Mouse (Mus musculus): Measurements from ENCODE around the gene Nmnat3. TPM values are rescaled to one million over a fixed set of nuclear protein-coding genes. Genes with fewer than 3 reads are reported as not detected.

Gene Nmnat3
- total RNA-seq, 1 experiment from 2014 or later = 15.1 TPM

- ATAC-seq (replicated peaks in 1 of 2; ENCODE audit: insufficient read depth in 1 of 2, low FRiP score in 2 of 2, low TSS enrichment in 1 of 2, low read depth in 1 of 2, poor library complexity in 2 of 2, severe bottlenecking in 2 of 2) = no peak
Measured at GRCm38 (mm10) chr9:98339971-98340370, 52.7 kb downstream of the Nmnat3 start.

DNA sequence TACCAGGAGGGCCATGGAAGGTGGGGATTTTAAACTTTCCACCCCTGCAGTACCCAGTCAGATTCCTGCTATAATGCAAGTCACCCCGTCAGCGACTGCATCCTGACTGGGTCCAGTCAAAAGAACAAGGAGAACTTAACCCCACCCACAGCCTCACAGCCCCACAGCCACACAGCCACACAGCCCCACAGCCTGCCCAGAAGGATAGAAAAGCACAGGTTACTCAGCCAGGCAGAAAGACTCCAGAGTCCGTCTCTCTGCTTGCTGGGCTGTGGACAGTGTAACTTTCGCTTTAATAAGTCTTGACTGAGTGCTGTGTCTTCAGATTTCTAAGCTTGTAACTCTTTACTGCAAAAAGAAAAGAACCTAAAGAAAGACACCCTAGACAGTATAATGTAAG lies 53.2 kb downstream of the Nmnat3 start:
- 0 out of 4 replicates have a peak, but pooled peaks of 1 of the 2 experiments have one; percentile 22 for ATAC-seq (replicated peaks in 1 of 2; ENCODE audit: insufficient read depth in 1 of 2, low FRiP score in 2 of 2, low TSS enrichment in 1 of 2, low read depth in 1 of 2, poor library complexity in 2 of 2, severe bottlenecking in 2 of 2)

GRCm38 (mm10) chr9:98345840-98346239 lies 58.6 kb downstream of the Nmnat3 start:
- ATAC-seq (replicated peaks in 1 of 2; ENCODE audit: insufficient read depth in 1 of 2, low FRiP score in 2 of 2, low TSS enrichment in 1 of 2, low read depth in 1 of 2, poor library complexity in 2 of 2, severe bottlenecking in 2 of 2) = no peak

GRCm38 (mm10) chr9:98346240-98346639 lies 59.0 kb downstream of the Nmnat3 start:
- ATAC-seq (replicated peaks in 1 of 2; ENCODE audit: insufficient read depth in 1 of 2, low FRiP score in 2 of 2, low TSS enrichment in 1 of 2, low read depth in 1 of 2, poor library complexity in 2 of 2, severe bottlenecking in 2 of 2) = no peak

- ATAC-seq (replicated peaks in 1 of 2; ENCODE audit: insufficient read depth in 1 of 2, low FRiP score in 2 of 2, low TSS enrichment in 1 of 2, low read depth in 1 of 2, poor library complexity in 2 of 2, severe bottlenecking in 2 of 2) = no peak
Measured at GRCm38 (mm10) chr9:98347021-98347420, 59.8 kb downstream of the Nmnat3 start.

- ATAC-seq (replicated peaks in 1 of 2; ENCODE audit: insufficient read depth in 1 of 2, low FRiP score in 2 of 2, low TSS enrichment in 1 of 2, low read depth in 1 of 2, poor library complexity in 2 of 2, severe bottlenecking in 2 of 2) = no peak
Measured at GRCm38 (mm10) chr9:98350318-98351144, 63.3 kb downstream of the Nmnat3 start.

DNA sequence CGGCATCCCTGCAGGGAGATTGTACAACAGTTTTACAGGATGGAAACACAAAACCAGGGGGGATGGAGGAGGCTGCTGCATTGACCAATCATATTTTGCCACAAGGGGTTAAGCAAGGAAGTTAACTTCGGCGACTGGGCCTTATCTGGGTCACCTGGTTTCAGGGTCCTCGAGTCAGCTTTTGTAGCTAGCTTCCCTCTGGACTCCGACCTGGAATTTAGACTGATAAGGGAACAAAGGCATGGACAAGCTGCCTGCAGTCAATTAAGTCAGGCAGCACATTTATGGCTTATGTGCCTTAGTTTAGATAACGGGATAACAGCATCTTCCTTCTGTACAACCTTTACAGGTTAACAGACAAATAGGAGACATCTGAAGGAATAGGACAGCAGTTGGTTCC lies 65.1 kb downstream of the Nmnat3 start:
- no peak for ATAC-seq (replicated peaks in 1 of 2; ENCODE audit: insufficient read depth in 1 of 2, low FRiP score in 2 of 2, low TSS enrichment in 1 of 2, low read depth in 1 of 2, poor library complexity in 2 of 2, severe bottlenecking in 2 of 2)

- ATAC-seq (replicated peaks in 1 of 2; ENCODE audit: insufficient read depth in 1 of 2, low FRiP score in 2 of 2, low TSS enrichment in 1 of 2, low read depth in 1 of 2, poor library complexity in 2 of 2, severe bottlenecking in 2 of 2) = no peak
Measured at GRCm38 (mm10) chr9:98354919-98355318, 67.7 kb downstream of the Nmnat3 start.

GRCm38 (mm10) chr9:98361047-98361446 lies 73.8 kb downstream of the Nmnat3 start:
- peak; percentile 29 to 60; a peak in 3 of 4 replicates for ATAC-seq (replicated peaks in 1 of 2; ENCODE audit: insufficient read depth in 1 of 2, low FRiP score in 2 of 2, low TSS enrichment in 1 of 2, low read depth in 1 of 2, poor library complexity in 2 of 2, severe bottlenecking in 2 of 2)

DNA sequence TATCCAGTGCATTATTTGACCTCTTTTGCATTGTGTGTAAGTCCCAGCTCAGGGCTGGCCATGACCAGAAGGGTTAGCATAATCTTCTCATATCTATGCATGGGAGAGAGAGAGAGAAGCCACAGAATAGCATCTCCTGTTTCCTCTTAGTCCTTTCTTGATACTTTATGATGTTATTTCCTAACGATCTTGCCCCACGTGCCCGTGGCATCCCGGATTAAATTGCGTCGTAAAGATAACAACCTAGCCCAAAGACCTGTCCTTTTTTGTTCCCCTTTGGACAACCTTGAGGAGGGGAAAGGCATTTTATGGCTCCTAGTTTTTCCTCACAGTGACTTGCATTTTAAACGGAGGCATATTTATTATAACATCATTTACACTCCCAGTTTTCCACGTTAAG lies 78.8 kb downstream of the Nmnat3 start:
- no peak for ATAC-seq (replicated peaks in 1 of 2; ENCODE audit: insufficient read depth in 1 of 2, low FRiP score in 2 of 2, low TSS enrichment in 1 of 2, low read depth in 1 of 2, poor library complexity in 2 of 2, severe bottlenecking in 2 of 2)

- no peak for ATAC-seq (replicated peaks in 1 of 2; ENCODE audit: insufficient read depth in 1 of 2, low FRiP score in 2 of 2, low TSS enrichment in 1 of 2, low read depth in 1 of 2, poor library complexity in 2 of 2, severe bottlenecking in 2 of 2)
Measured at GRCm38 (mm10) chr9:98367333-98367962, 80.2 kb downstream of the Nmnat3 start.

DNA sequence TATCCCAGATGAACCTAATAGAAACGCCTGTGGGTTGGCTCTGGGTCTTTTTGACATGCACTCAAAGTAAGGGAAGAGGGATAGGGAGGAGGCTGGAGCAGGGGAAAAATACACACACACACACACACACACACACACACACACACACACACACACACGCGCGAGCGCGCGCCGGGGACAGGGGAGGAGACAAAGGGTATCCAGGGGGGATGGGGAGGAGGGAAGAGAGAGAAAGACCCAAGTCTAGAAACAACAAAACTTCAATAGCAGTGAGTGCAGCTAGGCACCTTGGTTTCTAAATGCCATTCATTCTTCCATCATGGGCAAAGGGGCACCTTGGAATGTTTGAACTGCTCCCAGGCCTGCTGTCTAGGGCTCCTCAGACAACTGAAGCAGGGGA lies 82.5 kb downstream of the Nmnat3 start:
- no peak for ATAC-seq (replicated peaks in 1 of 2; ENCODE audit: insufficient read depth in 1 of 2, low FRiP score in 2 of 2, low TSS enrichment in 1 of 2, low read depth in 1 of 2, poor library complexity in 2 of 2, severe bottlenecking in 2 of 2)

GRCm38 (mm10) chr9:98373358-98373757 lies 86.1 kb downstream of the Nmnat3 start:
- no peak for ATAC-seq (replicated peaks in 1 of 2; ENCODE audit: insufficient read depth in 1 of 2, low FRiP score in 2 of 2, low TSS enrichment in 1 of 2, low read depth in 1 of 2, poor library complexity in 2 of 2, severe bottlenecking in 2 of 2)

GRCm38 (mm10) chr9:98374897-98375296 lies 87.7 kb downstream of the Nmnat3 start:
- ATAC-seq (replicated peaks in 1 of 2; ENCODE audit: insufficient read depth in 1 of 2, low FRiP score in 2 of 2, low TSS enrichment in 1 of 2, low read depth in 1 of 2, poor library complexity in 2 of 2, severe bottlenecking in 2 of 2) = no peak

DNA sequence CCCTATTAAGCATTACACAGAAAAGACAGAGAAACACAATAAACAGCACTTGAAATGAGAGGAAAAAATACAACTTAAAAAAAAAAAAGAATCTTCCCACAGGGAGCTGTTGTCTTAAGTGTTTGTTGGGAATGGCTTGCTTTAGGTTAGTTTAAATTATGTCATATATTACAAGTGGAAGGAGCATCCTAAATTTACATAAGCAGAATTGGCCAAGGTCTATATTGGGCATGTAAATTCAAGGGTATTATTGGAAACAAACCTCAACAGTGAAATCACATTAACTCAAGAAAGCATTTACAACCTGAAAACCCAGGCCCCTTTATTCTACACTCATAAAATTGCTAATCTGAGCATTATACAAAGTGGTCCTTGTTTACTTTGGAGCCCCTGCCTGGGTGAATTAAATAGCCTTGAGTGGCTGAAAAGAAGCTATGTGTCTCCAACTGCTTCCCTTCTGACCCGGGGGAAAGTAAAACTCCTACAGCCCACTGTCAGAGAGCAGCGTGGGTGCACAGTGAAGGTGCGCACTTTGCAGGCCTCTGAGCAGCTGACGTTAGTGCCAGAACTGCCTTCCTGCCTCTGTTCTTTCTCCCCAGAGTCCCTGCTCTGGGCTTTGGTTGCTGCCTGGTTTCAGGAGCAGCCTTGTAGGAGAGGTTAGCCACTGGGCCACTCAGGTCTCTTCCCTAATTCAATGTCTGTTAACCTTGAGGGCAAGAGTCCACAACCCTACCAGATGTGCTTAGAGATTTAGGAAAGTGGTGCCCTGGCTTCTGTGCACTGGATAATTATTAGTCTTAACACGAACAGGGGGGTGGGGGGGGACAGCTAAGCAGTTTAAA lies 88.3 kb downstream of the Nmnat3 start:
- no peak for ATAC-seq (replicated peaks in 1 of 2; ENCODE audit: insufficient read depth in 1 of 2, low FRiP score in 2 of 2, low TSS enrichment in 1 of 2, low read depth in 1 of 2, poor library complexity in 2 of 2, severe bottlenecking in 2 of 2)

- ATAC-seq (replicated peaks in 1 of 2; ENCODE audit: insufficient read depth in 1 of 2, low FRiP score in 2 of 2, low TSS enrichment in 1 of 2, low read depth in 1 of 2, poor library complexity in 2 of 2, severe bottlenecking in 2 of 2) = no peak
Measured at GRCm38 (mm10) chr9:98379736-98380135, 92.5 kb downstream of the Nmnat3 start.

GRCm38 (mm10) chr9:98380593-98380992 lies 93.4 kb downstream of the Nmnat3 start:
- no peak for ATAC-seq (replicated peaks in 1 of 2; ENCODE audit: insufficient read depth in 1 of 2, low FRiP score in 2 of 2, low TSS enrichment in 1 of 2, low read depth in 1 of 2, poor library complexity in 2 of 2, severe bottlenecking in 2 of 2)

All from hematopoietic stem cell, adult 5-6 weeks (primary cell).